Mouse (Mus musculus): ENCODE data around the gene Klf16.

- TF ChIP-seq CTCF (conservative IDR thresholded peaks at IDR 0.05; ENCODE audit: insufficient read depth, insufficient read length, low read depth, low read length), result no peak
- TF ChIP-seq POLR2A (IDR thresholded peaks at IDR 0.05; ENCODE audit: low read depth, low read length), result no peak
These were observed 4.6 kb downstream of the Klf16 start for GRCm38 (mm10) chr10:80572477-80572876.

Data from kidney, adult 2 months (tissue).